Mouse (Mus musculus): Measurements from ENCODE around the gene Commd7.

Gene Commd7

GRCm38 (mm10) chr2:153586515-153587174 is 45.9 kb downstream of the Commd7 start:
- WGBS, result 11% methylated on average over 15 of the region's 15 CpGs

DNA sequence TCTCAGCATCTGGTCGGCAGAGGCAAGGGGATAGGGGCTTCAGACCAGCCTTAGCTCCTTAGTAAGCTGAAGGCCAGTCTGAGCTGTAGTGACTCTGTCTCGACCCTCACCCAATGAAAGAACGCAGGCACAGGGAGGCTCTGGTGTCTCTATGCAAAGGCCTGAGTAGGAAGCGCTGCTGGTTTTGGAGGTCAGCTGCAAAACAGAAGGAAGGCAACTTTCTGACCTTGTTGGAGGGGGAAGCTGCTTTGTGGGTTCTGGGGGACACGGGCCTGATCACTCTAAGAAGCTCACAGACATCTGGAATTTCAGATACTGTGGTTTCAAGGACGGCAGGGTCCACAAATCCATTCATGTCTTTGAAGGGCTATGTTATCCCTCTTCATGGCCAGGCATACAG is 46.6 kb downstream of the Commd7 start:
- WGBS, result 80% methylated on average over 6 of the region's 6 CpGs

DNA sequence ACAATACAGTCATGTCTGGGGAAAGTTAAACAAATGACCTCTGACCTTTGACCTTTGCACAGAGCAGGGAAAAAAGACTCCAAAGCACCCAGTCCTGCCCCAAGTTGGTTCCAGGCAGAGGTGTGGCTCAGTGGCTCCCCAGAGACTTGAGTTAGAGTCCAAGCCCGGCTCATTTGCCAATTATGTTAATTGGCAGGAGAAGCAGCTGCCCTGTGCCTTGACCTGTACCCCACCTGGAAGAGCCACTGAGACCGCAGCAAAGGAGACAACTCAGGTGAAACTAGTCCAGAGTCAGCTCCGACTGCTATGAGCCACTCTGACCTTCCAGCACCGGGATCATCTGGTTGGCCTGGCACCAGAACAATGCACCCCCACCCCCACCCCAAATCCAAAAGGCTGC is 48.2 kb downstream of the Commd7 start:
- 90% methylated on average over 4 of the region's 4 CpGs for WGBS

GRCm38 (mm10) chr2:153583641-153584049 is 48.9 kb downstream of the Commd7 start:
- WGBS, result 74% methylated on average over 14 of the region's 14 CpGs

GRCm38 (mm10) chr2:153582876-153583585 is 49.5 kb downstream of the Commd7 start:
- 77% methylated on average over 15 of the region's 15 CpGs for WGBS

DNA sequence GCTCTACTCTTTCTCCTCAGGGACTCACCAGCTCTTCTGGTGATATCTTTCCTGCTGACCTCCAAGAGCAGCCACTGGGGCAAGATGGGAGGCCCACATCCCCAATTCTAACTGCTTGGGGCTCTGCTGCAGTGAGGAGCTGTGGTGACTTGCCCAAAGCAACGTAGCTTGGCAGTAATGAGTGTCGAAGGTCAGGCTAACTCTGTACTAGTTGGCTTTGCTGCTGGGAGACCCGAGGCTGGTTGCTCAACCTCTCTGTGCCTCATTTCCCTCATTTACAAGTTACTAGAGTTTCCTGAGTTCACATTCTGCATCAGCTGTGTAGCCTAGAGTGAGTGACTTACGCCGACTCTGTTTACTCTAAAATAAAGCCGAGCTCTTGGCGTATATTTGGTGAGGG is 51.2 kb downstream of the Commd7 start:
- WGBS, result 92% methylated on average over 7 of the region's 7 CpGs

- 78% methylated on average over 4 of the region's 4 CpGs for WGBS
Observed at GRCm38 (mm10) chr2:153580458-153580985, 52.1 kb downstream of the Commd7 start.

DNA sequence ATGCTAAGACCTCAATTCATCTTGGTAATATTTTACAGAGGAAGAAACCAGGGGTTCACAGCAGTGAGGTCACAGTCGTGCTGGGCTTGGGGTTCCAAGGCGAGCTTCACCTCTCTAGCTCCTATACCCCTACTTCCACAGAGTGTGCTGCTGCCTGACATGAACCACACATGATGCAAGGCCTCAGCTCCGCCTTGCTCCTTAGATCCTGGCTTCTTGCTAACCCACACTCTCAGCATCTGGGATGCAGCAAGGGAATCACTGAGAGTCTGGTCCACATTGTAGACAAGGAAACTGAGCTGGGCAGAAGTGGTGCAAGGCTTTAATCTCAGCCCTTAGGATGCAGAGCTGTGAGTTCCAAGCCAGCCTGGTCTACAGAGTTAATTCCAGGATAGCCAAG is 52.5 kb downstream of the Commd7 start:
- 93% methylated on average over 3 of the region's 3 CpGs for WGBS

DNA sequence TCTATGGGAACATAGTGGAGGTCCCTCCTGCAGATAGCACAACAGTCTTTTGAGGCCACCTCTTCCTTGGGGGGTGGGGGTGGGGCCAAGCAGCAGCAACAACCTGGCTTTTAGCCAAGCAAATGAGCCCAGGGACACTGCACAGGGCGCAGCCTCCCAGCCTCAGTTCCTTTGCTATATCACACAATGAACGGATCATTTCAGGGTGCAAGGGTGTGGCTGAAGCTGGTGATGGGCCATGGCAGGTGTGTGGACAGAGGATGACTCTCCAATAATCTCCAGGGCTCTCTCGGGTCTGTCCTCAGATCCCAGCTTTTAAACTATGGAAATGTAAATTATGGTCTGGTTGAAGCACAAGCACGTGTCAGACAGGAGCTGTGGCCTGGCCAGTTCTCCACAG is 55.5 kb downstream of the Commd7 start:
- 67% methylated on average over 4 of the region's 4 CpGs for WGBS

- 82% methylated on average over 3 of the region's 3 CpGs for WGBS
Observed at GRCm38 (mm10) chr2:153576150-153576549, 56.4 kb downstream of the Commd7 start.

- WGBS, result 81% methylated on average over 6 of the region's 6 CpGs
Observed at GRCm38 (mm10) chr2:153575554-153575953, 57.0 kb downstream of the Commd7 start.

DNA sequence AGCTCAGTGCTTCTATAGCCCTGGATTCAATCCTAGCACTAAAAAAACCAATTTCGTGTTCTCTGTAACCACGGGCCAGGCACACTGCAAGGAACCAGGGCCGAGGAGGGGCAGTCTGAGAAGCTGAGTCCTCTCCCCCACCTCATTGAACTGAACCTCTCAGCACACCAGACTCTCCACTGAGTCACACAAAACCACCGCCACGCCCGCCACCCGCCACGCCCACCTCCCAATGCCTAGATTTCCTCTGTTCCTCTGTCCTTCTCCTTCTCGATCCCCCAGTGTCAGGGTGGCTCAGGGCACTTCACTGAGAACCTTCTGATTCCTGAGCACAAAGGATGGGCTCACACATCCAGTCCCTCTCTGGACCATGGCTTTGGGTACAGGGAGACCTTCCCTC is 59.5 kb downstream of the Commd7 start:
- WGBS, result 94% methylated on average over 9 of the region's 9 CpGs

DNA sequence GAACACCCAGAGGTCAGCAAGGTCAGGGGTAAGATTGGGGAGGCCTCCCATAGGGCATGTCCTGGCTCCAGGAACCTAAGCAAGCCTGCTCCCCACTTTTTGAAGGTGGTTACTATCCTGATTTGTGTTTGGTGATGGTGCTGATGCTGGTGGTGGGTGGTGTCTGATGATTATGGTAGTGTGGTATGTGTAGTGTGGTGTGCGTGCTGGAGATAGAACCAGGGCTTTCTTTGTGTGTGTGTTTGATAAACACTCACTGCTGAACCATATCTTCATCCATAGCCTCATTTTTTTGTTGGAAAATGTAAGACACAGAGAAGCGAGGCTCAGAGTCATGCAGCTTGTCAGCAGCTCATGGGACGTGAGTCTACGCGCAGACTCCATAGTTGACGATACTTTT is 64.0 kb downstream of the Commd7 start:
- 94% methylated on average over 6 of the region's 6 CpGs for WGBS

DNA sequence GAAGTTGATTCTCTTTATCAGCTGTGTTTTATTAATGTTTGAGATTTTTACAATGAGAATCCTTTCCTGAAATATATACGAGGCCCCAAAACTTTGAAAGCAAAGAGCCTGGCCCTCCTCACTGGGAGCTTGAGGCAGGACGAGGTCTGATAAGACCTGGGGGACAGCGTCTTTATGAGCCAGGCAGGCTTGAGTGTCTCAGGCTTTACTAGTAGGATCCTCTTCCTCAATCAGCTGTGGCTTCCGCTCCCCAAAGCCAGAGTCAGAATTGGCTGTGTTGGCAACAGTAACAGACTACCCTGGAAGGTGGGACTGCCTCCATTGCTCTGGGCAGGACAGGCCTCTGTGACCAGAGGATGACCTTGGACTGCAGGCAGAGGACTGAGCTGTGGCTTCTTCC is 64.6 kb downstream of the Commd7 start:
- WGBS, result 87% methylated on average over 4 of the region's 4 CpGs

All from cerebral cortex, adult 2 months (tissue).